Mouse (Mus musculus) neural tube, embryonic 14.5 days (tissue): ENCODE data around the gene Ercc4. TPM values are rescaled to one million over a fixed set of nuclear protein-coding genes. Genes with fewer than 3 reads are reported as not detected.

Experiments
- ATAC-seq: fragments of 200-750 bp; cut with Nextera tagmentation; 2 replicates; pipeline ENCODE4 v1.8.0; 2017; ENCODE audit warnings: low read depth, mild to moderate bottlenecking, moderate TSS enrichment, moderate library complexity
- H3K27ac ChIP-seq: fragments of 300-500 bp; sonication (generic); 2 replicates; pipeline ENCODE4 v1.5.1; 2014; ENCODE audit warnings: low read depth, mild to moderate bottlenecking, control low read depth, low read length, moderate library complexity, mixed read lengths
- H3K27me3 ChIP-seq: fragments of 300-500 bp; sonication (generic); 2 replicates; pipeline ENCODE4 v1.6.1; 2014; ENCODE audit warnings: low read length; ENCODE audit not compliant: control insufficient read depth, insufficient read depth
- H3K36me3 ChIP-seq: fragments of 300-500 bp; sonication (generic); 2 replicates; pipeline ENCODE4 v1.6.1; 2014; ENCODE audit warnings: low read length, mixed read lengths; ENCODE audit not compliant: control insufficient read depth, insufficient read depth
- H3K4me1 ChIP-seq: fragments of 300-500 bp; sonication (generic); 2 replicates; pipeline ENCODE4 v1.6.1; 2014; ENCODE audit warnings: low read length; ENCODE audit not compliant: control insufficient read depth, insufficient read depth
- H3K4me2 ChIP-seq: fragments of 300-500 bp; sonication (generic); 2 replicates; pipeline ENCODE4 v1.6.1; 2014; ENCODE audit warnings: mild to moderate bottlenecking, low read depth, low read length, control low read depth
- H3K4me3 ChIP-seq: fragments of 300-500 bp; sonication (generic); 2 replicates; pipeline ENCODE4 v1.5.1; 2014; ENCODE audit warnings: low read depth, low read length, control low read depth, mixed read lengths
- H3K9ac ChIP-seq: fragments of 300-500 bp; sonication (generic); replicated peaks from 2 replicates; pipeline ENCODE4 v1.6.1; 2014; ENCODE audit warnings: low read depth, mild to moderate bottlenecking, control low read depth, low read length, mixed read lengths
- H3K9me3 ChIP-seq: fragments of 300-500 bp; sonication (generic); 2 replicates; pipeline ENCODE4 v1.6.1; 2016; ENCODE audit warnings: low read length; ENCODE audit not compliant: control insufficient read depth
- WGBS: fragments of 180-500 bp; shearing (Covaris S2); extraction: QIAGEN DNeasy Blood & Tissue Kit; methylation state at CpG from one replicate; pipeline ENCODE4 v1.1.7; 2014; 5-methylcytosine and 5-hydroxymethylcytosine counted together
- polyA plus RNA-seq: library from polyadenylated mRNA; unstranded; fragments of >200 nt; fragmentation: Nextera tagmentation; extraction: Ambion mirVana; gene quantifications from 2 replicates; pipeline ENCODE4 v1.2.1, GENCODE M21; 2014

Ercc4 gene
- polyA plus RNA-seq, 1 experiment from 2014 or later: 18.6 TPM

DNA sequence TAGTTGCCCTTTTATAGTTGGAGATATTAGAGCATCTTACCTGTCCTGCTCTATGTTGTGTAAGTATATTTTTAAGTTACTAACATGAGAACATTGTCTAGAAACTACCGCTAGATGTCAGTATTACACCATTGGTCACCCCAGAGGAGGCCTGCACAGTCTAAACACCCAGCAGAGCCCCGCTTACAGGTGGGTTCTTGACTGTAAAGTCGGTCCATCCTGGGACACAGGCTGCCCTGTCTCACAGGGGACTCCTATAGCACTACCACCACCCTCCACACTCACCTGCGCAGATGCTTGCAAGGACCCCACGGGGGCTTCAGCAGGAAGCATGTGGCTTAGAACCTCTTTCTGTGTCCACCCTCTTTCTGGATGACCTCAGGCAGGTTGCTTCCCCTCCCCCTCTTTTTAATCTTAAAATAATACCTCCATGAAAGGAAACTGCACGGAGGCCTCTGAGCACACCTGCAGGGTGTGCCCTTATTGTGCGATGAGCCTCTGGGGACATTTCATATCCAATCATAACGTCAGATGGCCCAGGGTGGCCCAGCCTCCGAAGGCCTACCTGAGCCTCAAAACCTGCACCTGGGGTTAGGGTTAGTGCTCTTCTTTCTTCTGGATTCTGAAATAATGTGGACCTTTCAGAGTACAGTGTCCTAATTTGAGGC is 7.9 kb downstream of the Ercc4 start:
- Histone ChIP-seq H3K4me3 (no peak overlapping the region), H3K36me3 (0 out of 2 replicates have a peak, but pooled peaks cover 3% of the 10 kb centered on the region), H3K4me1 (no peaks in the 10 kb centered on the region), H3K27ac (no peak overlapping the region), H3K9me3 (no peaks in the 10 kb centered on the region), H3K9ac (no peak overlapping the region), H3K4me2 (no peak overlapping the region), H3K27me3 (no peaks in the 10 kb centered on the region)
- peak; percentile 93 for ATAC-seq
- 72% methylated on average over 9 of the region's 9 CpGs for WGBS

DNA sequence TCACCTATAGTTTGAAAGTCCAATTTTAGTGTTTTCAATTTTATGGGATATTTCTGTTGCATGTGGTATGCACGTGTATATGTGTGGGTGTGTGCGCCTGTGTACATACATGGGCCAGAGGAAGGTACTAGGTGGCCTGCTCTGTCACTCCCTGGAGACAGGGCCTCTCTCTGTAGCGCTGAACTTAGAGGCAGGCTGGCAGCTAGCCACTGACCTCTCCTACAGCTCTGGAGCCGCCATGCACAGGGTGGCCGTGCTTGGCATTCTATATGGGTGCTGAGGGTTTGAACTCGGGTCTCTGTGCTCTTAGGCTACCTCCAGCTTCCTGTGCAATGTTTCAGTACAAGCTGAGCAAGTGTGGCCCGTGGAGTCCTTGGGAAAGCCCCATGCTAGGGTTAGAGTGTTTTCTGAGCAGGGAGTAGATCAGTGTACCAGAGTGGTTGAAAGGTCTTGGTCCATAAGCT is 8.5 kb downstream of the Ercc4 start:
- H3K4me3 ChIP-seq: no peak overlapping the region
- H3K36me3 ChIP-seq: peaks cover 5% of the 10 kb centered on the region; the same call in 1 of the 2 replicates
- no peak overlapping the region for H3K4me2 ChIP-seq
- ATAC-seq: no peak
- H3K4me1 ChIP-seq: no peaks in the 10 kb centered on the region
- H3K9me3 ChIP-seq: no peaks in the 10 kb centered on the region
- WGBS: 95% methylated on average over 7 of the region's 7 CpGs
- no peaks in the 10 kb centered on the region for H3K27me3 ChIP-seq
- H3K9ac ChIP-seq: no peak overlapping the region
- H3K27ac ChIP-seq: no peak overlapping the region

DNA sequence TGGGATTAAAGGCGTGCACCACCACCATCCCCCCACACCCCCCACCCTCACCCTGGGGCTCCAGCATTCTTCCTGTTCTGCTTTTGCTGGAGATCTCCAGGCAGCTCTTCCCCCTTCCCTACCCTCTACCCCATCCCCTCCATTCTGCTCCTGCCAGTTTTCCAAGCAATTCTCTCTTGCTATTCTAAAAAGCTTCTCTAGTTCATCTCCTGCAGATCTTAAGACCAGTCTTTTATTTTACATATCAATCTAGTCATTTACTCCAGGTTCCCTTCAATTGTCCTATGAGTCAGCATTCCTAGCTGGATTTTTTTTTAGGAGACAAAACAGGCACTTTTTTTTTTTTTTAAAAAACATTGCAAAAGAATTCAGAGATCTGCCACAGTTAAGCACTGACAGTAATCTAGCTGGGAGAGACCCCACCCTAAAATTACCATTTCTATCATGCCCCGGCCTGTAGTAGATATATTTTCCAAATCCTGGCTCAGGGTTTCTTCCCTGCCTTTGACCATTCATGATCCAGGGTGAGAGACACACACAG is 9.3 kb downstream of the Ercc4 start:
- no peak overlapping the region for H3K4me2 ChIP-seq
- peaks cover 9% of the 10 kb centered on the region; the same call in 1 of the 2 replicates for H3K36me3 ChIP-seq
- H3K27me3 ChIP-seq: no peaks in the 10 kb centered on the region
- H3K9ac ChIP-seq: no peak overlapping the region
- no peak for ATAC-seq
- H3K4me3 ChIP-seq: no peak overlapping the region
- no peaks in the 10 kb centered on the region for H3K4me1 ChIP-seq
- no peaks in the 10 kb centered on the region for H3K9me3 ChIP-seq
- no peak overlapping the region for H3K27ac ChIP-seq
- 88% methylated on average over 2 of the region's 2 CpGs for WGBS

DNA sequence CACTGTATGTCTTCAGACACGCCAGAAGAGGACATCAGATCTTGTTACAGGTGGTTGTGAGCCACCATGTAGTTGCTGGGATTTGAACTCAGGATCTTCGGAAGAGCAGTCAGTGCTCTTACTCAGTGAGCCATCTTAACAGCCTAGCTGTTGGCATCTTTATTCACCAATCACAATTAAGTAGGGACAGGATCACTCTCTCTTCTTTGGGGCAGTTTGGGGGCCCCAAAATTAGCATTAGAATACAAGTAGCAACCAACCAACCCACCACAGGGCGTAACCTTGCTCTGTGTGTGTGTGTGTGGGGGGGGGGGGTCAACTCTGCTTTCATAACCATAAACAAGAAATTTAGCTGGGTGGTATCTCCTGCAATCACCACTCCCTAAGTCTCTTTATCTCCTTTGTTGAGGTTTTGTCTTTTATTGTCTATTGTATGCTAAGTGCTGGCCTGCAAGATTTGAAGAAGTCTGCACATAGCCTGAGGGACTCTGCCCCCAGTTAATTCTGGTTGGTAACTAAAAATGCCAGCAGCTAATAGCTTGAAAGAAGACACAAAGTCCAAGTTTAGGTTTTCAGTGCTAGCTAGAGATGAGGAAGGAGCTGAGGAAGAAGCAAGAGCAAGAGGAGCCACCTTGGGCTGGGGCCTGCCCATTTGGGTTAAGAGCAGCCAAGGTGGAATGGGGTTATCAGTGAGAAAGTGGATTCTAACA is 10.3 kb downstream of the Ercc4 start:
- no peak for ATAC-seq

DNA sequence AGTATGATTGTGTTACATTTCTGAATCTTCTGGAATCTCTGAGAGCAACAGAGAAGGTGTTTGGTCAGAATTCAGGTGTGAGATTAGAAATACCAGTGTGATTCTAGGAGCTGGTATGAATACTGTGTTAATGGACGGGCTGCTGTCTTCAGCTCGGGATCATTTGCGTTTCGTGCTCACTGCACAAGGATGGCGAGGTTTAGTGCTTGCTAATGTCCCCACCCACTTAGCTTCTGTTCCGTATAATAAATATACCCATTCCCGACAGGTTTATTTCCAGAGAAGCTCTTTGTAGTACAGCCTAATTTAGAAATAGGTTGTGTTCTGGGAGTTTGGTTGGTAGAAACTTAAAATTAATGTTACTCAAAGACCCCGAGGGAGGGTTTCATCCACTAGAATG is 15.9 kb downstream of the Ercc4 start:
- no peaks in the 10 kb centered on the region for H3K27me3 ChIP-seq
- WGBS: 66% methylated on average over 8 of the region's 8 CpGs

More for the DNA sequence above, 10.3 kb downstream of the Ercc4 start:
- no peak overlapping the region for H3K9ac ChIP-seq
- peaks cover 9% of the 10 kb centered on the region; the same call in 1 of the 2 replicates for H3K36me3 ChIP-seq
- H3K27me3 ChIP-seq: no peaks in the 10 kb centered on the region
- H3K4me3 ChIP-seq: no peak overlapping the region
- no peak overlapping the region for H3K27ac ChIP-seq
- H3K9me3 ChIP-seq: no peaks in the 10 kb centered on the region
- WGBS: 88% methylated on average over 3 of the region's 3 CpGs
- H3K4me2 ChIP-seq: no peak overlapping the region
- H3K4me1 ChIP-seq: no peaks in the 10 kb centered on the region

DNA sequence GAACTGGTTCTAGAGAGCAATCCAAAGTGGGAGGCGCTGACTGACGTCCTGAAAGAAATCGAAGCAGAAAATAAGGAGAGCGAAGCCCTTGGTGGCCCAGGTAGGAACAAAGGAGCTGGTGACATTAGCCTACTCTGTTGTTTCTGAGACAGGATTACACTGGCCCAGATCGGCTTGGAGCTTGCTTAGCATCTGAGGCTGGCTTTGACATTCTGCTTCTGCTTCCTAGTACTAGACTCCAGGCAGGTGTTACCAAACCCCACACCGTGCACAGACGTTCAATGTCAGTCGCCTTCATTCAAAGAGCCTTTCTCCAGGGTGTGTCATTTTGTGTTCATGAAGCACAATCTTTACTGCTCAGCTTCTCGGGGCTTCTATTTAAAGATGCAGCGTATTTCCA is 18.1 kb downstream of the Ercc4 start:
- Histone ChIP-seq H3K9ac (no peak overlapping the region), H3K4me2 (no peak overlapping the region), H3K27ac (no peak overlapping the region), H3K36me3 (peaks cover 40% of the 10 kb centered on the region; the same call in 1 of the 2 replicates), H3K27me3 (no peaks in the 10 kb centered on the region), H3K4me3 (no peak overlapping the region), H3K4me1 (no peaks in the 10 kb centered on the region), H3K9me3 (no peaks in the 10 kb centered on the region)
- ATAC-seq: no peak
- 94% methylated on average over 10 of the region's 10 CpGs for WGBS

More for the DNA sequence above, 15.9 kb downstream of the Ercc4 start:
- Histone ChIP-seq H3K36me3 (peaks cover 33% of the 10 kb centered on the region; the same call in 1 of the 2 replicates), H3K9ac (no peak overlapping the region), H3K27ac (no peak overlapping the region), H3K9me3 (no peaks in the 10 kb centered on the region), H3K4me1 (no peaks in the 10 kb centered on the region), H3K4me2 (no peak overlapping the region), H3K4me3 (no peak overlapping the region)
- ATAC-seq: no peak

DNA sequence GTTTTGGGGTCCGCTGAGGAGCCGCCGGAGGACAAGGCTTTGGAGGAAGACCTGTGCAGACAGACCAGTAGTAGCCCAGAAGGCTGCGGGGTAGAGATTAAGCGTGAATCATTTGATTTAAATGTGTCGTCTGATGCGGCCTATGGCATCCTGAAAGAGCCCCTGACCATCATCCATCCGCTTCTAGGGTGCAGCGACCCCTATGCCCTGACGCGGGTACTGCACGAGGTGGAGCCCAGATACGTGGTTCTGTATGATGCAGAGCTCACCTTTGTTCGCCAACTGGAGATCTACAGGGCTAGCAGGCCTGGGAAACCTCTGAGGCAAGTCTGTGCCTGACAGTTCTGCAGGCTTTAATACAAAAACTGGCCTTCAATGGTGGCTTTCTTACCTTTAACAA is 20.9 kb downstream of the Ercc4 start:
- Histone ChIP-seq H3K27ac (no peak overlapping the region), H3K4me2 (no peak overlapping the region), H3K36me3 (peaks cover 34% of the 10 kb centered on the region; the same call in 1 of the 2 replicates), H3K4me1 (no peaks in the 10 kb centered on the region), H3K27me3 (no peaks in the 10 kb centered on the region), H3K4me3 (no peak overlapping the region), H3K9ac (no peak overlapping the region), H3K9me3 (no peaks in the 10 kb centered on the region)
- WGBS: 46% methylated on average over 14 of the region's 14 CpGs
- no peak for ATAC-seq

DNA sequence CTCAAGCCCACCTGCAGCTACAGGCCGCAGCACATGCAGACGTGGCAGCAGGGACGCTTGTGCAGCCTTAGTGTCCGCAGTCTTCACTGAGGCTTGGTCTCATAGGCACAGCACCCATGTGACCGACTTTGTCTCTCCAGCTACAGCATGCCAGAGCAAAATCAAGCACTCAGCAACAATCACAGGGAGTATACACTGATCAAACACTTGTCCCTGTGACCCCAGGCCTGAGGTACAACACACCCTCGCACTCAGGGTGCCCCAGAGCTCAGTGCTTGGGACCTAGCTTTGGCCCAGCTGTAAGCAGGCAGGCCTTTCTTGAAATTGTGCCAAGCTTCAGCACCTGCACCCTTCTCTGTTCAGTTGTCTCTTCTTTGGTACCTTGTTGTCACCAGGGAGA is 31.7 kb downstream of the Ercc4 start:
- 94% methylated on average over 6 of the region's 6 CpGs for WGBS
- ATAC-seq: no peak

DNA sequence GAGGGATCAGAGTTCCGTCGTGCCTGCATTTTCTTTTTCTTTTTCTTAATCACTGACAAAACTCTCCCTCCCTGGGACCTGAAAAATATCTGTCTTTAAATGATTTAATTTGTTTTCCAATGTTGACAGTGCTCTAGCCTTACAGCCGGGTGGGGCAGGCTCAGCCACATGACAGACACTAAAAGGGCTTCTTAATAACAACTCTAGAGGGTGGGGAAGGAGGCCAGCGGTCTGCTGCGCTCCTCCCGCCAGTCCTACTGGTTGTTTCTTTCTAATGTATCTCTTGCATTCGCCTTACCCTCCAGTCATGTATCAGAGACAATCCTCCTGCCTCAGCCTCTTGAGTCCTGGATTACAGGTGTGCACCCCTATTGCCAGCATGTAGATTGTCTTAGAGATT is 34.4 kb downstream of the Ercc4 start:
- H3K4me1 ChIP-seq: no peaks in the 10 kb centered on the region
- no peak for ATAC-seq
- H3K27ac ChIP-seq: no peak overlapping the region
- H3K36me3 ChIP-seq: peaks cover 20% of the 10 kb centered on the region
- WGBS: 92% methylated on average over 7 of the region's 7 CpGs
- H3K9ac ChIP-seq: no peak overlapping the region
- H3K4me2 ChIP-seq: no peak overlapping the region
- no peaks in the 10 kb centered on the region for H3K27me3 ChIP-seq
- H3K4me3 ChIP-seq: no peak overlapping the region
- no peaks in the 10 kb centered on the region for H3K9me3 ChIP-seq

More for the DNA sequence above, 31.7 kb downstream of the Ercc4 start:
- H3K27ac ChIP-seq: no peak overlapping the region
- H3K4me1 ChIP-seq: no peaks in the 10 kb centered on the region
- H3K4me2 ChIP-seq: no peak overlapping the region
- H3K36me3 ChIP-seq: peaks cover 4% of the 10 kb centered on the region; the same call in 1 of the 2 replicates
- no peak overlapping the region for H3K9ac ChIP-seq
- H3K4me3 ChIP-seq: no peak overlapping the region
- H3K27me3 ChIP-seq: no peaks in the 10 kb centered on the region
- H3K9me3 ChIP-seq: no peaks in the 10 kb centered on the region
